12 mouse cellular contexts compared by ENCODE assay signal in the genomic region with DNA sequence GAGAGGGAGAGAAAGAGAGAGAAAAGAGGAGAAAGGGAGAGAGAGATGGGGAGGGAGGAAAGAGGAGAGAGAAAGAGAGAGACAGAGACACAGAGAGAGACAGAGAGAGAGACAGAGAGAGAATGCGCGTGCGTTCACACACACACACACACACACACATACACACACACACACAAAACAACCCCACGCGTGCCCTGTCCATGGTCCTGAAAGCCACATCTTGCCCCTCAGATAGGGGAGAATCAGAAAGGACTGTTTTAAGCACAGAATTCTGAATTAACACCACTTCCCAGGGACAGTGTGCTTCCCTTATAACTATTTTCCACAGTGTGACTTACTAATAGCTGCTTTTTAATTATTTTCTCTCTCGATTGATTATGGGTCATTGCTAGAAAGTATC.
DNase-seq lines count a peak whose midpoint lies in the region; ATAC-seq lines count a peak whose summit lies in the region.
"Had no signal": no experiment of that assay in that cellular context is flagged by ENCODE, and none has a peak within 500 bp of the region (broad histone marks: within the 10 kb centered on the region; RNA-seq: fewer than 3 reads in every experiment).

No protein-coding gene starts in this region.

- DNase-seq in heart, postnatal 14 days, result peak; percentile 15 to 30
- DNase-seq in heart, embryonic 10.5 days (ENCODE audit: low spot score), result no peak
- peak; percentile 13 for DNase-seq in ovary, postnatal 14 days (ENCODE audit: low spot score)
- DNase-seq in ovary, postnatal 10 days (ENCODE audit: low spot score), result no peak
- DNase-seq in neural tube, embryonic 11.5 days (ENCODE audit: low spot score), result peak; percentile 41
- DNase-seq in cerebellum, postnatal 14 days, result no peak
- DNase-seq: cerebellum, postnatal 36 days; liver, embryonic 13.5 days; midbrain, embryonic 14.5 days had no signal

- peak; percentile 58; the same call in 1 of the 2 replicates for ATAC-seq in common myeloid progenitor, adult 5-6 weeks (replicated peaks; ENCODE audit: low read depth, poor library complexity, severe bottlenecking)
- no peak for ATAC-seq in neural tube, embryonic 11.5 days (ENCODE audit: insufficient read depth, low FRiP score, low TSS enrichment)
- no peak for ATAC-seq in midbrain, embryonic 16.5 days
- ATAC-seq: forebrain, embryonic 14.5 days had no signal

- WGBS in heart, embryonic 10.5 days, result 49% methylated on average over 6 of the region's 6 CpGs
- 68% methylated on average over 6 of the region's 6 CpGs for WGBS in neural tube, embryonic 11.5 days
- 71% methylated on average over 6 of the region's 6 CpGs for WGBS in midbrain, embryonic 16.5 days

- no peaks in the 10 kb centered on the region for H3K27me3 ChIP-seq in heart, embryonic 10.5 days (ENCODE audit: insufficient read depth, poor library complexity, severe bottlenecking)
- no peaks in the 10 kb centered on the region for H3K27me3 ChIP-seq in neural tube, embryonic 11.5 days (ENCODE audit: control insufficient read depth, insufficient read depth, low read length)
- no peaks in the 10 kb centered on the region for H3K27me3 ChIP-seq in midbrain, embryonic 16.5 days (ENCODE audit: control insufficient read depth, insufficient read depth, low read depth, low read length)
- H3K27me3 ChIP-seq: liver, embryonic 13.5 days had no signal

- H3K9ac ChIP-seq in neural tube, embryonic 11.5 days (ENCODE audit: low read length), result no peak overlapping the region
- no peak overlapping the region for H3K9ac ChIP-seq in midbrain, embryonic 16.5 days (ENCODE audit: low read depth, low read length)
- H3K9ac ChIP-seq: liver, embryonic 13.5 days had no signal

- H3K27ac ChIP-seq in heart, embryonic 10.5 days, result no peak overlapping the region
- H3K27ac ChIP-seq in neural tube, embryonic 11.5 days (ENCODE audit: low read depth, low read length), result no peak overlapping the region
- H3K27ac ChIP-seq in midbrain, embryonic 16.5 days (ENCODE audit: low read length), result no peak overlapping the region
- H3K27ac ChIP-seq: liver, embryonic 13.5 days had no signal

- intact Hi-C loops in heart, postnatal 14 days (cut with DNase I), result no loop called here

- no peaks in the 10 kb centered on the region for H3K9me3 ChIP-seq in heart, embryonic 10.5 days
- H3K9me3 ChIP-seq in neural tube, embryonic 11.5 days (ENCODE audit: control insufficient read depth, low read length), result no peaks in the 10 kb centered on the region
- no peaks in the 10 kb centered on the region for H3K9me3 ChIP-seq in midbrain, embryonic 16.5 days (replicated peaks; ENCODE audit: control insufficient read depth, low read length, poor library complexity, severe bottlenecking)
- H3K9me3 ChIP-seq: liver, embryonic 13.5 days had no signal

- no peak overlapping the region for H3K4me2 ChIP-seq in neural tube, embryonic 11.5 days (ENCODE audit: low read depth)
- no peak overlapping the region for H3K4me2 ChIP-seq in midbrain, embryonic 16.5 days (ENCODE audit: low read length)
- H3K4me2 ChIP-seq: liver, embryonic 13.5 days had no signal

- H3K36me3 ChIP-seq in heart, embryonic 10.5 days, result no peaks in the 10 kb centered on the region
- H3K36me3 ChIP-seq in neural tube, embryonic 11.5 days (ENCODE audit: control insufficient read depth, insufficient read depth, low read length), result no peaks in the 10 kb centered on the region
- no peaks in the 10 kb centered on the region for H3K36me3 ChIP-seq in midbrain, embryonic 16.5 days (ENCODE audit: control insufficient read depth, insufficient read depth, low read length)
- H3K36me3 ChIP-seq: liver, embryonic 13.5 days had no signal

- no peaks in the 10 kb centered on the region for H3K4me1 ChIP-seq in heart, embryonic 10.5 days
- peaks cover 6% of the 10 kb centered on the region; the same call in 1 of the 2 replicates for H3K4me1 ChIP-seq in neural tube, embryonic 11.5 days (ENCODE audit: control insufficient read depth, insufficient read depth, low read length)
- peaks cover 6% of the 10 kb centered on the region; the same call in 1 of the 2 replicates for H3K4me1 ChIP-seq in midbrain, embryonic 16.5 days (ENCODE audit: control insufficient read depth, insufficient read depth, low read length)
- H3K4me1 ChIP-seq: liver, embryonic 13.5 days had no signal

- H3K4me3 ChIP-seq in heart, embryonic 10.5 days, result no peak overlapping the region
- no peak overlapping the region for H3K4me3 ChIP-seq in neural tube, embryonic 11.5 days (ENCODE audit: low read depth, low read length)
- H3K4me3 ChIP-seq in midbrain, embryonic 16.5 days (ENCODE audit: low read depth, low read length), result no peak overlapping the region
- H3K4me3 ChIP-seq: liver, embryonic 13.5 days had no signal

Comparison
In these comparisons a context has a peak if more than half of its experiments do, and no peak if none do; other contexts are left out.
1. DNase-seq: peak in heart, postnatal 14 days (2 of 2), ovary, postnatal 14 days (single experiment) and neural tube, embryonic 11.5 days (single experiment); none in heart, embryonic 10.5 days (single experiment), ovary, postnatal 10 days (single experiment) and cerebellum, postnatal 14 days (0 of 2).